Mouse (Mus musculus): ENCODE data around the gene Gm42417. TPM values are rescaled to one million over a fixed set of nuclear protein-coding genes. Genes with fewer than 3 reads are reported as not detected.

The Gm42417 gene
- polyA plus RNA-seq, 1 experiment from 2014 or later, result not detected

DNA sequence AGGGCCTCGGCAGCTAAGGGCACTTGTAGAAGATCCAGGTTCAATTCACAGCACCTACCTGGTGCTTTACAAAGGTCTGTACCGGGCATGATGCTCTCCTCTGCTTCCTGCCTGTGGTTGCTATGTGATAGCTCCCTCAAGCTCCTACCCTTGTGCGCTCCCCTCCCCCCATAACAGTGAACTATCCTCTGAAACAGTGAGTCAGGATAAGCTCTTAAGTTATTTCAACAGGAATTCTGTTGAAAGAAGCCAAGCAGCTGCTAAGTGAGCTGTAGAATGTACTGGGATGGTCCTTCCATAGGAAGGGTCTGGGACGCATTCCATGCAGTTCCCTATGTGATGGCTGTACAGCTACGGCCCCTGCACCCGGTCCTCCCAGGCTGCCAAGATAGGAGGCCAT is 5.7 kb downstream of the Gm42417 start:
- H3K27ac ChIP-seq (ENCODE audit: low read length), result no peak overlapping the region
- no peak overlapping the region for H3K4me2 ChIP-seq (ENCODE audit: low read depth, low read length)
- 0 out of 2 replicates have a peak, but pooled peaks cover 3% of the 10 kb centered on the region for H3K36me3 ChIP-seq (ENCODE audit: control insufficient read depth, insufficient read depth, low read length)
- ATAC-seq (ENCODE audit: insufficient read depth, low FRiP score), result no peak
- H3K4me3 ChIP-seq (replicated peaks; ENCODE audit: low read length), result no peak overlapping the region
- no peak overlapping the region for H3K9ac ChIP-seq (ENCODE audit: low read length)
- H3K4me1 ChIP-seq (ENCODE audit: control insufficient read depth, insufficient read depth, low read length), result no peaks in the 10 kb centered on the region; the same call in none of the 2 replicates
- H3K27me3 ChIP-seq (ENCODE audit: control insufficient read depth, insufficient read depth, low read length), result no peaks in the 10 kb centered on the region
- no peaks in the 10 kb centered on the region for H3K9me3 ChIP-seq (replicated peaks; ENCODE audit: control insufficient read depth, low read length)
- WGBS, result 70% methylated on average over 6 of the region's 6 CpGs

DNA sequence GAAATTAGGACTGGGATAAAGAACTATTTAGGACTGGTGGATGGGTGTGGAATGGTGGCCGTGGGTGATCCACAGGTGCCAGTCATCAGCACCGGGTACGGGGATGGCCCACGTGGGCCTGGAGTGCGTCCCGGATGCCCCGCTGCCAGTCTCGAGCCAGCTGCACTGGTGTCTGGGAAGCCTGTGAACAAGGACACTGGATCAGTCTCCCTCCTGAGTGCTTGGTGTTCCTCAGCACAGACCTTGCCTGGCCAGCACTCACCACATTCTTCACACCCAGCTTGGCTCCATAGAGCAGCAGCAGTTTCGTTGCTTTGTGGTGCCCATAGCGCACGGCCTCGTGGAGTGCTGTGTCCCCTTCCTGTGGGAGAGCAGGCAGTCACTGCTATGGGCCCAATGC is 7.8 kb downstream of the Gm42417 start:
- Histone ChIP-seq H3K4me2 (ENCODE audit: low read depth, low read length) (no peak overlapping the region), H3K36me3 (ENCODE audit: control insufficient read depth, insufficient read depth, low read length) (no peaks in the 10 kb centered on the region), H3K9me3 (replicated peaks; ENCODE audit: control insufficient read depth, low read length) (no peaks in the 10 kb centered on the region), H3K4me1 (ENCODE audit: control insufficient read depth, insufficient read depth, low read length) (no peaks in the 10 kb centered on the region; the same call in none of the 2 replicates), H3K27me3 (ENCODE audit: control insufficient read depth, insufficient read depth, low read length) (no peaks in the 10 kb centered on the region), H3K4me3 (replicated peaks; ENCODE audit: low read length) (no peak overlapping the region), H3K27ac (ENCODE audit: low read length) (no peak overlapping the region), H3K9ac (ENCODE audit: low read length) (no peak overlapping the region)
- no peak for ATAC-seq (ENCODE audit: insufficient read depth, low FRiP score)
- 88% methylated on average over 12 of the region's 12 CpGs for WGBS

DNA sequence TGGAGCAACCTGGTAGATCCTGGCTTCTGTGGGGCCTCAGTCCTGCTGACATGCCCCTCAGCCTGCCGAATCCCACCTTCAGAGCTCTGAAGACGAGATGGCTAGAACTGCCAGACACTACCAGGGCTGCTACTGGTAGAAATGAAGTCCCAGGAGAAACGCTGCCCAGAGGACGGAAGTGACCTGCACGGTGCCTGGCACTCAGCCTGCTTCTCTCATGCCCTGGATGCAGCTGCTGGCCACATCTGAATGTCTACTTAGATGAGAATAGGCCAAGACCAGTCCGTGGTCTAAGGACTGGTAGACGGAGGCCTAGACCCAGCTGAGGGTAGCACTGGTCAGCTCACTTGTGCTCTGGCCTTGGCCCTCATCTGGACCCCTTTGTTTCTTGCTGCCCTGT is 8.3 kb downstream of the Gm42417 start:
- Histone ChIP-seq H3K4me3 (replicated peaks; ENCODE audit: low read length) (no peak overlapping the region), H3K9me3 (replicated peaks; ENCODE audit: control insufficient read depth, low read length) (no peaks in the 10 kb centered on the region), H3K36me3 (ENCODE audit: control insufficient read depth, insufficient read depth, low read length) (no peaks in the 10 kb centered on the region), H3K9ac (ENCODE audit: low read length) (no peak overlapping the region), H3K27me3 (ENCODE audit: control insufficient read depth, insufficient read depth, low read length) (no peaks in the 10 kb centered on the region), H3K4me2 (ENCODE audit: low read depth, low read length) (no peak overlapping the region), H3K27ac (ENCODE audit: low read length) (no peak overlapping the region), H3K4me1 (ENCODE audit: control insufficient read depth, insufficient read depth, low read length) (no peaks in the 10 kb centered on the region; the same call in none of the 2 replicates)
- 86% methylated on average over 7 of the region's 7 CpGs for WGBS
- no peak for ATAC-seq (ENCODE audit: insufficient read depth, low FRiP score)

DNA sequence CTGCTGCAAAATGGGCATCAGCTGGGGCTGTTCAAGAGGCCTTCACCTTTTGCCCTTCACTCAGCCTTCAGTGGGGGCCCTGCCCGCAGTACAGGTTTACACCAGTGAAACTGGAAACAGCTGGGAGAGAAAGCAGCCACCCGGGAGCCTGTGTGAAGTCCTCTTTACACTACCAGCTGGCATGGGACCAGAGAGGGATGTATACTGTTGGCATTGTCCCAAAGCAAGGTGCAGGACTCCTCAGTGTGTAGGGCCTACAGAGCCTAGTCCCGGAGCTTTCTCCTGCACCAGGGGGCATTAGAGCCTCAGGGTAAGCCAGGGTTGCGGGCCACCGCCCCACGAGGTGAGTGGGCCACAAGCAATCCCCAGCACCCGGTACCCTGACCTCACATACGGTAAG is 8.7 kb downstream of the Gm42417 start:
- ATAC-seq (ENCODE audit: insufficient read depth, low FRiP score), result peak; percentile 26; the same call in 1 of the 2 replicates

DNA sequence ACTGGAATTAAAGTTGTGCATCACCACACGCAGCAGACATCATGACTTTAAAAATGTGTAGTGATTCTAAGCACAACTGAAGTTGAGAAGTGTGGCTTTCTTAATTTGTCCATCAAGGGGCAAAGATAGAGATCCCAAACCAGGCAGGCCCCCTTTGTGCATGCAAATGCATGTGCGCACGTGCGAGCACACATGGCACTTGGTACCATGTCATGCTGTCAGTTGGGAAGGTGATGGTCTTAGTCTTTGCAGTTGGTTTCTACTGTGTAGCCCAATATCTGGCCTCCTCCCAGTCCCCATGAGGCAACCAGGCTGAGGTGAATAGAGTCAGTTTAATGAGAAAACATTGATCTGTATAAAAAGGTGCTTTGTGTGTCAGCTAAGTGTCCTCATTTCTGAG is 9.4 kb downstream of the Gm42417 start:
- no peak overlapping the region for H3K27ac ChIP-seq (ENCODE audit: low read length)
- no peak overlapping the region for H3K4me3 ChIP-seq (replicated peaks; ENCODE audit: low read length)
- H3K4me2 ChIP-seq (ENCODE audit: low read depth, low read length), result no peak overlapping the region
- no peaks in the 10 kb centered on the region for H3K9me3 ChIP-seq (replicated peaks; ENCODE audit: control insufficient read depth, low read length)
- peaks cover 6% of the 10 kb centered on the region; the same call in 1 of the 2 replicates for H3K36me3 ChIP-seq (ENCODE audit: control insufficient read depth, insufficient read depth, low read length)
- WGBS, result 92% methylated on average over 4 of the region's 4 CpGs
- H3K9ac ChIP-seq (ENCODE audit: low read length), result no peak overlapping the region
- H3K27me3 ChIP-seq (ENCODE audit: control insufficient read depth, insufficient read depth, low read length), result no peaks in the 10 kb centered on the region
- ATAC-seq (ENCODE audit: insufficient read depth, low FRiP score), result no peak
- no peaks in the 10 kb centered on the region; the same call in none of the 2 replicates for H3K4me1 ChIP-seq (ENCODE audit: control insufficient read depth, insufficient read depth, low read length)

More for the DNA sequence above, 8.7 kb downstream of the Gm42417 start:
- Histone ChIP-seq H3K4me2 (ENCODE audit: low read depth, low read length) (no peak overlapping the region), H3K36me3 (ENCODE audit: control insufficient read depth, insufficient read depth, low read length) (0 out of 2 replicates have a peak, but pooled peaks cover under 1% of the 10 kb centered on the region), H3K4me3 (replicated peaks; ENCODE audit: low read length) (no peak overlapping the region), H3K9me3 (replicated peaks; ENCODE audit: control insufficient read depth, low read length) (no peaks in the 10 kb centered on the region), H3K4me1 (ENCODE audit: control insufficient read depth, insufficient read depth, low read length) (no peaks in the 10 kb centered on the region; the same call in none of the 2 replicates), H3K27me3 (ENCODE audit: control insufficient read depth, insufficient read depth, low read length) (no peaks in the 10 kb centered on the region), H3K9ac (ENCODE audit: low read length) (no peak overlapping the region), H3K27ac (ENCODE audit: low read length) (no peak overlapping the region)
- WGBS, result 68% methylated on average over 8 of the region's 8 CpGs

DNA sequence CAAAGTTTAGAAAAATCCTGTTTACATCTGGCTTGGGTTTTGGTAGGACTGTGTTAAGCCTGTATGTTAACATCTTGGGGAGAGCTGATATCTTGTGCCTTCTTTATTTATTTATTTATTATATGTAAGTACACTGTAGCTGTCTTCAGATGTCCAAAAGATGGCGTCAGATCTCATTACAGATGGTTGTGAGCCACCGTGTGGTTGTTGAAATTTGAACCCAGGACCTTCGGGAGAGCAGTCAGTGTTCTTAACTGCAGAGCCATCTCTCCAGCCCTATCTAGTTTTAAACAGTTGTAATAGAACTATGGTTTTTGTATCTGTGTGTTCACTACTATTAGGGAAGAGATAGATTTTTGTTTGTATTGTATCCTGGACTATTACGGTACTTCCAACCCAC is 10.0 kb downstream of the Gm42417 start:
- 86% methylated on average over 4 of the region's 4 CpGs for WGBS
- H3K4me3 ChIP-seq (replicated peaks; ENCODE audit: low read length), result no peak overlapping the region
- H3K27me3 ChIP-seq (ENCODE audit: control insufficient read depth, insufficient read depth, low read length), result no peaks in the 10 kb centered on the region
- H3K4me2 ChIP-seq (ENCODE audit: low read depth, low read length), result no peak overlapping the region
- H3K4me1 ChIP-seq (ENCODE audit: control insufficient read depth, insufficient read depth, low read length), result no peaks in the 10 kb centered on the region; the same call in none of the 2 replicates
- no peak overlapping the region for H3K9ac ChIP-seq (ENCODE audit: low read length)
- no peak for ATAC-seq (ENCODE audit: insufficient read depth, low FRiP score)
- no peaks in the 10 kb centered on the region for H3K9me3 ChIP-seq (replicated peaks; ENCODE audit: control insufficient read depth, low read length)
- no peak overlapping the region for H3K27ac ChIP-seq (ENCODE audit: low read length)
- H3K36me3 ChIP-seq (ENCODE audit: control insufficient read depth, insufficient read depth, low read length), result peaks cover 6% of the 10 kb centered on the region; the same call in 1 of the 2 replicates

DNA sequence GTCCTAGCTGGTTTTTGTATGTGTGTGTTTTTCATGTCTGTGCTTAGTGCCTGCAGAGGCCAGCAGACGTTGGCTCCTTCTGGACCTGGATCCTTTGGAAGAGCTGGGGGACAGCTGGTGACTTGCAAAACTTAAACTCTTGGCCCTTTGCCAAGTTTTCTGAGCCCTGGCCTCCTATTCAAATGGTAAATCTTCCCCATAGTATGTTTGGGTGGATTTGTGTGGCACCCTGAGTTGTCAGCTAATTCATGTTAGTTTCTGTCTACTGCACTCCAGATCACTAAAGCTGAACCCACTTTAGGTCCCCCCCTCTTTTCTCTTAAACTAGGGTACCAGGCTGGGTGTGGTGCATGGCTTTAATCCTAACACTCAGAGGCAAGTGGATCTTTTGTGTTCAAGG is 10.9 kb downstream of the Gm42417 start:
- no peak for ATAC-seq (ENCODE audit: insufficient read depth, low FRiP score)
- 15% methylated on average over 1 of the region's 1 CpGs for WGBS
- Histone ChIP-seq H3K9me3 (replicated peaks; ENCODE audit: control insufficient read depth, low read length) (no peaks in the 10 kb centered on the region), H3K4me3 (replicated peaks; ENCODE audit: low read length) (no peak overlapping the region), H3K4me1 (ENCODE audit: control insufficient read depth, insufficient read depth, low read length) (no peaks in the 10 kb centered on the region; the same call in 1 of the 2 replicates), H3K27me3 (ENCODE audit: control insufficient read depth, insufficient read depth, low read length) (no peaks in the 10 kb centered on the region), H3K27ac (ENCODE audit: low read length) (no peak overlapping the region), H3K9ac (ENCODE audit: low read length) (no peak overlapping the region), H3K4me2 (ENCODE audit: low read depth, low read length) (no peak overlapping the region), H3K36me3 (ENCODE audit: control insufficient read depth, insufficient read depth, low read length) (peaks cover 6% of the 10 kb centered on the region; the same call in 1 of the 2 replicates)

DNA sequence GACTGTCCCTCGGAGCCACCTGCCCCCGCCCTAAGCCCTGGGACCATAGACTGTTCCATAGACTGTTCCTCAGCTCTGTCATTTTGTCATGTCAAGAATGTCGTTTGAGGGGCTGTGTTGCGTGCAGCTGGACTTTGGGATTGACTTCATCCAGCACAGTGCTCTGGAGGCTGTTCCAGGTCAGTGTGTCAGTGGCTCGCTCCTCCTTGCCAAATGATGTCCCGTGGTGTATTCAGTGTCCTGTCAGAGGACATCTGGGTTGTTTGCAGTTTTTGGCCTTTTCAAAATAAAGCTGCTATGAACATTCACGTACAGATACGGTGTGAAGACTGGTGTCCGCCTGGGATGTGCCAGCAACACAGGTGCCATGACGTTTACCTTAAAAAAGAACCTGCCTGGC is 12.3 kb downstream of the Gm42417 start:
- Histone ChIP-seq H3K27me3 (ENCODE audit: control insufficient read depth, insufficient read depth, low read length) (no peaks in the 10 kb centered on the region), H3K27ac (ENCODE audit: low read length) (no peak overlapping the region), H3K4me1 (ENCODE audit: control insufficient read depth, insufficient read depth, low read length) (peaks cover 5% of the 10 kb centered on the region; the same call in 1 of the 2 replicates), H3K4me2 (ENCODE audit: low read depth, low read length) (no peak overlapping the region), H3K9ac (ENCODE audit: low read length) (no peak overlapping the region), H3K4me3 (replicated peaks; ENCODE audit: low read length) (no peak overlapping the region), H3K36me3 (ENCODE audit: control insufficient read depth, insufficient read depth, low read length) (peaks cover 7% of the 10 kb centered on the region), H3K9me3 (replicated peaks; ENCODE audit: control insufficient read depth, low read length) (no peaks in the 10 kb centered on the region)
- WGBS, result 83% methylated on average over 10 of the region's 10 CpGs
- no peak for ATAC-seq (ENCODE audit: insufficient read depth, low FRiP score)

DNA sequence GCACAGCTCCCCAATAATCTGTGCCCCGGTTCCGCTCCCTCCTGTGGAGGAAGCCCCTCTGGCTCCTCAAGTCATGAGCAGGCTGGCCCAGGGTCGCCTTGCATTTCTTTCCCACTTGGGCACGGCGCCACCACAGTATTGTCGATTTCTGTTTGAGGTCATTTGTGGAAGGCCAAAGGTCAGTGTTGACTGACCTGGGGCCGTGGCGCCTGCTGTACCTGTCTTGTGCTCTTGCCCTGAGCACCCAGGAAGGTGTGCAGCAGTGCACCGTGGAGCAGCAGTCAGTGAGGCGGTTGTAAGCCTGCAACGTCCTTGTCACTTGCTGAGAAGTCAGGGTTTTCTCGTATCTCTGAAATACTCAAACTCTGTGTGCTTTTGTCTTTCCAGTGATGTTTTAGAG is 13.5 kb downstream of the Gm42417 start:
- H3K36me3 ChIP-seq (ENCODE audit: control insufficient read depth, insufficient read depth, low read length), result peaks cover 17% of the 10 kb centered on the region
- H3K27ac ChIP-seq (ENCODE audit: low read length), result no peak overlapping the region
- H3K4me1 ChIP-seq (ENCODE audit: control insufficient read depth, insufficient read depth, low read length), result peaks cover 5% of the 10 kb centered on the region; the same call in 1 of the 2 replicates
- no peak for ATAC-seq (ENCODE audit: insufficient read depth, low FRiP score)
- H3K4me2 ChIP-seq (ENCODE audit: low read depth, low read length), result no peak overlapping the region
- no peak overlapping the region for H3K4me3 ChIP-seq (replicated peaks; ENCODE audit: low read length)
- H3K27me3 ChIP-seq (ENCODE audit: control insufficient read depth, insufficient read depth, low read length), result no peaks in the 10 kb centered on the region
- no peak overlapping the region for H3K9ac ChIP-seq (ENCODE audit: low read length)
- 83% methylated on average over 12 of the region's 12 CpGs for WGBS
- no peaks in the 10 kb centered on the region for H3K9me3 ChIP-seq (replicated peaks; ENCODE audit: control insufficient read depth, low read length)
